Mouse (Mus musculus): Measurements from ENCODE around the gene N4bp2l1. TPM values are rescaled to one million over a fixed set of nuclear protein-coding genes. Genes with fewer than 3 reads are reported as not detected.

Gene N4bp2l1
- polyA plus RNA-seq, 1 experiment from 2014 or later: 9.4 TPM

- Histone ChIP-seq H3K36me3 (peaks cover 16% of the 10 kb centered on the region), H3K9ac (no peak overlapping the region), H3K4me2 (peak overlapping the region; percentile 96), H3K27me3 (replicated peaks) (no peaks in the 10 kb centered on the region), H3K4me3 (peak overlapping the region; percentile 94; the same call in 1 of the 2 replicates), H3K9me3 (replicated peaks) (no peaks in the 10 kb centered on the region), H3K27ac (no peak overlapping the region), H3K4me1 (peaks cover 62% of the 10 kb centered on the region)
- 28% methylated on average over 11 of the region's 11 CpGs for WGBS (ENCODE audit: insufficient replicate concordance)
- ATAC-seq: no peak
Measured at GRCm38 (mm10) chr5:150595366-150596016, 1.5 kb downstream of the N4bp2l1 start.

GRCm38 (mm10) chr5:150594649-150595339, 2.2 kb downstream of the N4bp2l1 start:
- H3K9me3 ChIP-seq (replicated peaks): no peaks in the 10 kb centered on the region
- H3K9ac ChIP-seq: peak overlapping the region; percentile 93
- peaks cover 61% of the 10 kb centered on the region for H3K4me1 ChIP-seq
- H3K4me3 ChIP-seq: peak overlapping the region; percentile 94
- 13% methylated on average over 17 of the region's 17 CpGs for WGBS (ENCODE audit: insufficient replicate concordance)
- H3K4me2 ChIP-seq: peak overlapping the region; percentile 96
- peak overlapping the region; percentile 86; the same call in 1 of the 2 replicates for H3K27ac ChIP-seq
- H3K36me3 ChIP-seq: peaks cover 16% of the 10 kb centered on the region
- ATAC-seq: peak; percentile 34; the same call in 1 of the 2 replicates
- no peaks in the 10 kb centered on the region for H3K27me3 ChIP-seq (replicated peaks)

DNA sequence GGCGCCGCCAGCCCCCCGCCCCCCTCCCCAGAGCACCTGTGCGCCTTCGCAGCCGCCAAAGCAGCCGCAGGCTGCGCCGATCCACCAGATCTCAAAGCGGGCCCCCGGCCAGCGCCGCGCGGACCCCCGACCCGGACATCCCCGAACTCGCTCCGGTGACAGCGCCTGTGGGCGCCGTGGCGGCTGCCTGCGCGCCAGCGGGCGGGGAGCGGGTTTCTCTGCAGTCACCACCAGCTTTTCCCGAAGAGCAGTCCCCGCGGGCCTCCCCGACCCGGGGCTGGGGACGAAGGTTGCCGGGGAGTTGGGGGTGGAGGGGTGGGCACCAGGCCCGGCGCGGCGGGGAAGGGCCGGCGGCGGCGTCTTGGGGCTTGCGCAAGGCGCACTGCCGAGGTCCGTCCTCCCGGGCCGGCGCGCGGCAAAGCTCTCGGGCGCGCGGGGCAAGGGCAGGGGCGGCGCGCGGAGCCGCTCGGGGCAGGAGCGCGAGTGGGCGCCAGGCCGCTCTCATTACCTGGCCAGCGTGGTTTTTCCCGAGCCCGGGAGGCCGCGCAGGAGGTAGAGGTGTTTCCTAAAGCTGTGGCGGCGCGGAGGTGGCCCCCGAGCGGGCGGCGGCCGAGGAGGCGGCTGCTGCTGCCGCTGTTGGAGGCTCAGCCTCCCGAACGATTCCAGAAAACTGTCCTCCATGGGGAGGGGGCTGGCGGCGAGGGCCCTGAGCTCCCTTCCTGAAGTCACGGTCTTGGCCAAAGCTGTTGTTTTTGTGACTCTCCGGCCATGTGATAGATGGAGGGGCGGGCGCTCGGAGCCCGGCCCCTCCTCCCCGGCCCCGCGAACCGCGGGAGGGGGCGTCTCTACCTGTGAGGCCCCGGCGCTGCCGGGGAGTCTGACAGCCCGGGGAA, 3.0 kb downstream of the N4bp2l1 start:
- ATAC-seq: peak; percentile 71
- peaks cover 16% of the 10 kb centered on the region for H3K36me3 ChIP-seq
- H3K4me2 ChIP-seq: peak overlapping the region; percentile 96
- no peaks in the 10 kb centered on the region for H3K27me3 ChIP-seq (replicated peaks)
- WGBS (ENCODE audit: insufficient replicate concordance): 2% methylated on average over 101 of the region's 102 CpGs
- peak overlapping the region; percentile 93 for H3K9ac ChIP-seq
- H3K9me3 ChIP-seq (replicated peaks): no peaks in the 10 kb centered on the region
- peak overlapping the region; percentile 94 for H3K4me3 ChIP-seq
- peak overlapping the region; percentile 86 for H3K27ac ChIP-seq
- peaks cover 62% of the 10 kb centered on the region for H3K4me1 ChIP-seq

DNA sequence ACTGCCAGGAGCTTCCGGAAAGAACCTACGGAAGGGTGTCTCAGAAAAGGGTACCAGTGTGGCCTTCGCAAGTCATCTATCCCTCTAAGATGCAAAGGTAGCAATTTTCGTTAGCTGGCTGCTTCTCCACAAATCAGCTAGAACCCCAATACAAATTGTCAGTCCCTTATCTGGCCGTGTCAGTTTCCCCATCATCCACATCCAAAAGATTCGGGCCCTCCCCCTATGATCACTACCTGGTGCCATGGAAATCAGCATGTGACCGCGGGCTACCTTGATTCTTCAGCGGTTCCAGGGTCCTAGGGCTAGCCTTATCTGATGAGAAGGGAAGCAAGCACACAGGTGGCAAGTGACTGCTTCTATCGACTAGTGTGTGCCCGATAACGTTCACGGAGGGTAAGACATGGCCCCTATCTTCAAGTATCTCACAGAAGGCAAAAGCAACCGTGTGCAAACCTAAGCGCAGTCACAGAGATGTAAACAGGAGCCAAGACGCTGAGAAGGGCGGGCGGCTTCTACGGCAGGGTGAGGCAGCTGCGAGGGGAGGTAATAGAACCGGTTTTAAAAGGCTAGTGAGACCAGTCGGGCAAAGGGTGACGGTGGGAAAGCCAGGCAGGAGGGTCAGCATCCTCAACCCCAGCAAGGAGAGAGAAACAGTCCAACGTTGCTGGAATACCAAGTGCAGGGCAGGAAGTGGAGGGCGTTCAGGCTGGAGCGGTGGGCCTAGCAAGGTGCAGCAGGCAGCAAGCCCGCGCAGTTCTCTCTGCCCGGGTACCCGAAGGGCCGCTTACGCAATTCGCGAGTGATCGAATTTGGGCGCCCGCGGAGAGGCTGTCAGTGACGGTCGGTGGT, 3.9 kb downstream of the N4bp2l1 start:
- peak overlapping the region; percentile 86 for H3K27ac ChIP-seq
- peaks cover 61% of the 10 kb centered on the region for H3K4me1 ChIP-seq
- 7% methylated on average over 40 of the region's 40 CpGs for WGBS (ENCODE audit: insufficient replicate concordance)
- no peaks in the 10 kb centered on the region for H3K27me3 ChIP-seq (replicated peaks)
- peaks cover 16% of the 10 kb centered on the region for H3K36me3 ChIP-seq
- peak; percentile 79 for ATAC-seq
- peak overlapping the region; percentile 93 for H3K9ac ChIP-seq
- no peaks in the 10 kb centered on the region for H3K9me3 ChIP-seq (replicated peaks)
- peak overlapping the region; percentile 96 for H3K4me2 ChIP-seq
- H3K4me3 ChIP-seq: peak overlapping the region; percentile 94

DNA sequence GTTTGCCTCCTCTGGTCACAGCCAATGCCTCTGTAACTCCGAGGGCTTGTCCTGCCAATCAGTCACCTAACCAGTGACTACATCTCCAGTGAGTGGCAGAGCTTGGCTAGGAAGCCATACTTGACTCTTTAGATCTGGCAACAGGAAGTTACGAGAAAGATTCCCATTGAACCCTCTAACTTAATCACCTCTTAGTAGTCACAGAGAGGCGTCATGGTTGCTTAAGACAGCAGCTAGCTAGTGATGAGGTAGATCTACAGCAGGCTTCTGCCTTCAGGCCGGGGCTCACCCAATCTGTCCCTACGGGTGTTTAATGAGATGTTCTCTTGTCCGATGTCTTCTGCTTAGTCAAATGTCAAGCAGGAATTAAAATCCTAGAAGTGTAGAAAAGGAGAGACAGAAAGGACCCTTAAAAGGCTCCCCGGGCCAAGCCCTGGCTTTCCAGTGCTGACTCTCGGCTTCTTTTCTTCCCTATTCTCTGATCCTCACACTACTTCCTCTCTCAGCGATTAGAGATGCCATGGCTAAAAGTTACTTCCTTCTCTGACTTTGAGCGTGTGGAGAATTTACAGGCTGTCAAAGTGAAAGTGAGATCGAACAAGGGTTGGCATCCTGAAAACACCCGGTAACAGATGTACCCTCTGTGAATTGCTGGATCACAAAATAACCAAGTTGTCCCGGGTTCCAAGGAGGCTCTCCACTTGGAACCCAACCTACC, 4.6 kb downstream of the N4bp2l1 start:
- H3K9ac ChIP-seq: peak overlapping the region; percentile 93
- ATAC-seq: no peak
- peaks cover 16% of the 10 kb centered on the region for H3K36me3 ChIP-seq
- H3K27ac ChIP-seq: peak overlapping the region; percentile 86
- peaks cover 54% of the 10 kb centered on the region for H3K4me1 ChIP-seq
- H3K4me2 ChIP-seq: peak overlapping the region; percentile 96
- 48% methylated on average over 13 of the region's 13 CpGs for WGBS (ENCODE audit: insufficient replicate concordance)
- H3K9me3 ChIP-seq (replicated peaks): no peaks in the 10 kb centered on the region
- H3K27me3 ChIP-seq (replicated peaks): no peaks in the 10 kb centered on the region
- H3K4me3 ChIP-seq: peak overlapping the region; percentile 94

DNA sequence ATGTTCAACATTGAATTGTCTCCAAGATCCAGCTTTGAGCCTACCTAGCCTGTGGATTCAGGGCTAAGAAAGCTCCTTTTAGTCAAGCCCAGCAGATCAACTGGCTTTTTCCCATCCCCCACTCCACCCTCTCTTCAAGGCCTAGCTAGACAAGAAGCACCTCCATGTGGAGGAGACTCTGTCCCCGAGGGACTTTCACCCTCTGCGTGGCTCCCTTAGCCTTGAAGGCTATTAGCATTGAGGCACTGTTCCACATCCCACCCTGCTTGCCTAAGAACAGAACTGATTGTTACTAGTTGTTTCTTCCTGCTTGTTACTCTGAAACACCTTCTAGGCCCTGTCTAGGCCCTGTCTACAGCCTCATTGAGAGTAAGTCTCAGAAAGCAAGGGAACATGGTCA, 7.0 kb downstream of the N4bp2l1 start:
- Histone ChIP-seq H3K9me3 (replicated peaks) (no peaks in the 10 kb centered on the region), H3K4me3 (no peak overlapping the region), H3K4me2 (no peak overlapping the region), H3K36me3 (peaks cover 16% of the 10 kb centered on the region), H3K4me1 (peaks cover 54% of the 10 kb centered on the region), H3K9ac (no peak overlapping the region), H3K27me3 (replicated peaks) (no peaks in the 10 kb centered on the region), H3K27ac (no peak overlapping the region)
- whole genome bisulfite sequencing (ENCODE audit: insufficient replicate concordance): 66% methylated on average over 2 of the region's 2 CpGs
- ATAC-seq: no peak

DNA sequence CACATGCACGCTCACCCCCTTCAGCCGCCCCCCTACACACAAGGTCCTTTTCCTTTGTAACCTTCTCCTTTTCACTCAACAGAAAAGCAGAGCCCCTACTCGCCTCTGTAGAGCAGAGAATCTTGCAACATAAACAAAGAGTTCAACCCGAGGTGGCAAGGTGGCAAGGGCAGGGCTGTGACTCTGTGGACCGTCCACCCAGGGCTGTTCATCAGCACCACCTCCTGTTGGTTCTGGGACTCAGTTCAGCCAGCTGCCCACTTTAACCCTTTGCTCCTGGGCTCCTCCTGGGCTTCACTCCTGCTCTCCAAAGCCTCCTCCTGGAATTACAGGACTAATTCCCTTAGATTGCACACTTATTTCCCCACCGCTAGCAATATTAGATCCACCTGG, 12.7 kb downstream of the N4bp2l1 start:
- 0 out of 2 replicates have a peak overlapping the region, but pooled peaks have one; percentile 9 for H3K27ac ChIP-seq
- H3K9ac ChIP-seq: no peak overlapping the region
- H3K4me3 ChIP-seq: no peak overlapping the region
- H3K4me2 ChIP-seq: no peak overlapping the region
- peak; percentile 28; the same call in 1 of the 2 replicates for ATAC-seq
- H3K36me3 ChIP-seq: no peaks in the 10 kb centered on the region
- H3K27me3 ChIP-seq (replicated peaks): no peaks in the 10 kb centered on the region
- H3K9me3 ChIP-seq (replicated peaks): no peaks in the 10 kb centered on the region
- H3K4me1 ChIP-seq: peaks cover 64% of the 10 kb centered on the region
- 58% methylated on average over 6 of the region's 6 CpGs for WGBS (ENCODE audit: insufficient replicate concordance)

GRCm38 (mm10) chr5:150583622-150584336, 13.2 kb downstream of the N4bp2l1 start:
- no peak overlapping the region for H3K4me3 ChIP-seq
- no peaks in the 10 kb centered on the region for H3K9me3 ChIP-seq (replicated peaks)
- 62% methylated on average over 5 of the region's 5 CpGs for WGBS (ENCODE audit: insufficient replicate concordance)
- no peak overlapping the region for H3K9ac ChIP-seq
- peaks cover 65% of the 10 kb centered on the region for H3K4me1 ChIP-seq
- no peak overlapping the region for H3K4me2 ChIP-seq
- H3K27me3 ChIP-seq (replicated peaks): no peaks in the 10 kb centered on the region
- no peak for ATAC-seq
- 0 out of 2 replicates have a peak overlapping the region, but pooled peaks have one; percentile 9 for H3K27ac ChIP-seq
- H3K36me3 ChIP-seq: no peaks in the 10 kb centered on the region

- H3K27ac ChIP-seq: 0 out of 2 replicates have a peak overlapping the region, but pooled peaks have one; percentile 23
- H3K9ac ChIP-seq: no peak overlapping the region
- ATAC-seq: no peak
- no peak overlapping the region for H3K4me3 ChIP-seq
- peaks cover 65% of the 10 kb centered on the region for H3K4me1 ChIP-seq
- no peak overlapping the region for H3K4me2 ChIP-seq
- no peaks in the 10 kb centered on the region for H3K36me3 ChIP-seq
- 66% methylated on average over 5 of the region's 5 CpGs for WGBS (ENCODE audit: insufficient replicate concordance)
- no peaks in the 10 kb centered on the region for H3K27me3 ChIP-seq (replicated peaks)
- H3K9me3 ChIP-seq (replicated peaks): no peaks in the 10 kb centered on the region
Measured at GRCm38 (mm10) chr5:150583181-150583580, 13.8 kb downstream of the N4bp2l1 start.

DNA sequence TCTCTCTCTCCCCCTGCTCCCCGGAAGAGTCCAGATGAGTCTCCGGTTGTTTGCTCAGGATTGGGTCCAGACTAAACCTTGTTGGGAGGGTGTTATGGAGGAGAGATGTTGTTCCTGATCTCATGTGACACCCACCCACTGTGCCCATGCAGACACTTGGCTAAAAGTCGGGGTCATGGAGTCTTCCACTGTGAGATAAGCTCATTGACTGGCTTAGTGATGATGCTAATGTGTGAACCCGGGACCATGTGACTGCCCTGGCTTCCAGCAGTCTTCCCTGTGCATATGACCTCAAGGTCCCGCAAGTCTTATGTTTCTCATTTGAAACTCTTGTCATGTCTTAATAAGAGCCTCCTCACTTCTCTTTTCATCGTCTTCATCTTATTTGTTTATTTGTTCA, 15.8 kb downstream of the N4bp2l1 start:
- no peaks in the 10 kb centered on the region for H3K27me3 ChIP-seq (replicated peaks)
- no peak overlapping the region for H3K27ac ChIP-seq
- no peak for ATAC-seq
- H3K9ac ChIP-seq: no peak overlapping the region
- WGBS (ENCODE audit: insufficient replicate concordance): 72% methylated on average over 6 of the region's 6 CpGs
- 0 out of 2 replicates have a peak, but pooled peaks cover 2% of the 10 kb centered on the region for H3K36me3 ChIP-seq
- no peaks in the 10 kb centered on the region for H3K9me3 ChIP-seq (replicated peaks)
- no peak overlapping the region for H3K4me2 ChIP-seq
- H3K4me1 ChIP-seq: peaks cover 83% of the 10 kb centered on the region
- H3K4me3 ChIP-seq: no peak overlapping the region
